Mouse (Mus musculus) spleen, adult 2 months (tissue): ENCODE data around the gene Cyfip1.

Source experiments
- CTCF ChIP-seq: fragments of 200-500 bp; IDR thresholded peaks from 2 replicates; pipeline ENCODE4 v1.5.1; 2011; ENCODE audit warnings: mild to moderate bottlenecking, inconsistent platforms; ENCODE audit not compliant: insufficient read depth, insufficient read length, insufficient replicate concordance; ENCODE audit errors: extremely low read depth
- POLR2A ChIP-seq: fragments of 200-500 bp; IDR thresholded peaks from 2 replicates; pipeline ENCODE4 v1.6.1; 2011; ENCODE audit warnings: low read depth, low read length, inconsistent platforms

- no peak for TF ChIP-seq POLR2A
- TF ChIP-seq CTCF = no peak
Measured at GRCm38 (mm10) chr7:55857729-55858128, 16.2 kb downstream of the Cyfip1 start.
